ENCODE assay signal across 8 mouse cellular contexts in the genomic region with DNA sequence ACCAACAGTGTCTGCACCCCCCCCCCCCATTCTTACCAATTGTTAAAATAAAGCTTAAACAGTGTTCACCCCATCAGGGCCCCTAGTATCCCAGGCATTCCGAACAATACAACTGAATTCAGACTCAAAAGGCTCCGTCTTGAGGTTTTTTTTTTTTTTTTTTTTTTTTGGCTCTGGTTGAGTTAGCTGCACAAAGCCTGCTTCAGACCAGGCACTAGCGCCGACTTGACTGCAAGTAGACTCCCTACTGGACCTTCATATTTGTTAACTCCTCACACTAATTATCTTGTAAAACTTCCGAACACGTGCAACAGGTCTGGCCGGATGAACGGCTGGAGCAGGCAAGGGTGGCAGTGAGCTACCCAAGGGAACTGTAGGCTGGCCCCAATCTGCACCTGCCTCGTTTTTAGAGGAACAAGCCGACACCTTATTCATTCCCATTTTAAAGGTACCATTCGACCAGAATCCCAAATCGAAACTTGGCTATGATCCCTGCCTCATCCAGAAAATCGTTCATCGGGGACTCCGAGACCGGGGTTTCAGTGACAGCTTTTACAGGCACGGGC. TPM values are rescaled to one million over a fixed set of nuclear protein-coding genes. Genes with fewer than 3 reads are reported as not detected.
DNase-seq lines count a peak whose midpoint lies in the region; ATAC-seq and TF ChIP-seq lines count a peak whose summit lies in the region.

No protein-coding gene starts in this region.

- TF ChIP-seq CTCF in liver, adult 2 months (IDR thresholded peaks at IDR 0.05; ENCODE audit: low read depth, low read length), result no peak

- H3K27ac ChIP-seq in heart, embryonic 16.5 days (ENCODE audit: low read length), result peak overlapping the region; percentile 81
- H3K27ac ChIP-seq in liver, adult 2 months (replicated peaks; ENCODE audit: insufficient read depth, low read depth, low read length), result peak overlapping the region; percentile 97
- H3K27ac ChIP-seq in neural tube, embryonic 13.5 days (replicated peaks), result peak overlapping the region; percentile 90

- H3K79me2 ChIP-seq in liver, adult 2 months (ENCODE audit: control insufficient read depth, insufficient read depth, low read length), result peaks cover 5% of the 10 kb centered on the region; the same call in 1 of the 2 replicates

- DNase-seq in embryo, embryonic 10 days (ENCODE audit: low spot score), result peak; percentile 26
- DNase-seq in embryo, embryonic 10.5 days (ENCODE audit: low spot score), result no peak
- DNase-seq in urinary bladder, postnatal 14 days (ENCODE audit: low spot score), result peak; percentile 57
- DNase-seq in urinary bladder, adult 2 months (ENCODE audit: low spot score), result no peak
- DNase-seq in liver, adult 2 months (ENCODE audit: extremely low read depth, low read depth, low spot score), result peak; percentile 57
- DNase-seq in spleen, adult 18-20 months, result no peak

- peaks cover 8% of the 10 kb centered on the region; the same call in 1 of the 2 replicates for H3K4me1 ChIP-seq in heart, embryonic 16.5 days (ENCODE audit: control insufficient read depth, insufficient read depth, low read length)
- H3K4me1 ChIP-seq in liver, adult 2 months (ENCODE audit: control insufficient read depth, insufficient read depth, low read length), result peaks cover 2% of the 10 kb centered on the region; the same call in 1 of the 2 replicates
- peaks cover 20% of the 10 kb centered on the region for H3K4me1 ChIP-seq in neural tube, embryonic 13.5 days (replicated peaks)

- H3K4me2 ChIP-seq in heart, embryonic 16.5 days (ENCODE audit: low read depth, low read length), result peak overlapping the region; percentile 88
- peak overlapping the region; percentile 94 for H3K4me2 ChIP-seq in neural tube, embryonic 13.5 days

- no peak for TF ChIP-seq POLR2A in liver, adult 2 months (IDR thresholded peaks at IDR 0.05; ENCODE audit: extremely low read depth, insufficient read depth, low read length)

- H3K9ac ChIP-seq in heart, embryonic 16.5 days (ENCODE audit: low read length), result peak overlapping the region; percentile 87
- peak overlapping the region; percentile 99 for H3K9ac ChIP-seq in liver, adult 2 months (ENCODE audit: low read depth, low read length)
- peak overlapping the region; percentile 92 for H3K9ac ChIP-seq in neural tube, embryonic 13.5 days

- H3K4me3 ChIP-seq in heart, embryonic 16.5 days (ENCODE audit: low read length), result peak overlapping the region; percentile 93
- H3K4me3 ChIP-seq in liver, adult 2 months (ENCODE audit: insufficient read depth, low read depth, low read length), result peak overlapping the region; percentile 98
- peak overlapping the region; percentile 97 for H3K4me3 ChIP-seq in neural tube, embryonic 13.5 days

- peaks cover 2% of the 10 kb centered on the region; the same call in 1 of the 2 replicates for H3K27me3 ChIP-seq in heart, embryonic 16.5 days (ENCODE audit: control insufficient read depth, insufficient read depth, low read length)
- no peaks in the 10 kb centered on the region for H3K27me3 ChIP-seq in liver, adult 2 months (ENCODE audit: control insufficient read depth, insufficient read depth, low read length)
- H3K27me3 ChIP-seq in neural tube, embryonic 13.5 days, result no peaks in the 10 kb centered on the region

- WGBS in heart, embryonic 16.5 days, result 1% methylated on average over 17 of the region's 17 CpGs
- 1% methylated on average over 17 of the region's 17 CpGs for WGBS in liver, adult 2 months
- under 1% methylated on average over 17 of the region's 17 CpGs for WGBS in neural tube, embryonic 13.5 days

- no peak for ATAC-seq in heart, embryonic 16.5 days (replicated peaks; ENCODE audit: extremely low read depth, insufficient read depth, low FRiP score)
- peak; percentile 48 for ATAC-seq in neural tube, embryonic 13.5 days (ENCODE audit: low read depth)

- H3K36me3 ChIP-seq in heart, embryonic 16.5 days (ENCODE audit: control insufficient read depth, insufficient read depth), result peaks cover 31% of the 10 kb centered on the region
- peaks cover 28% of the 10 kb centered on the region for H3K36me3 ChIP-seq in liver, adult 2 months (ENCODE audit: control insufficient read depth, insufficient read depth, low read length)
- H3K36me3 ChIP-seq in neural tube, embryonic 13.5 days, result peaks cover 37% of the 10 kb centered on the region

- no peaks in the 10 kb centered on the region for H3K9me3 ChIP-seq in heart, embryonic 16.5 days (replicated peaks; ENCODE audit: control insufficient read depth, low read length)
- no peaks in the 10 kb centered on the region for H3K9me3 ChIP-seq in neural tube, embryonic 13.5 days

RNA-seq across cellular contexts. Expression of a gene that starts 0.8 kb away (rescaled TPM):
- 107 and 113 TPM in 2 replicates for polyA plus RNA-seq in urinary bladder, adult 2 months (2012; rRNA removed)
- polyA plus RNA-seq in heart, embryonic 16.5 days (2015; fragmentation: Nextera tagmentation; extraction: Ambion mirVana), result 173 and 203 TPM in 2 replicates
- total RNA-seq in liver, adult 2 months (2014; rRNA removed), result 26.6 and 32.7 TPM in 2 replicates
- polyA plus RNA-seq in liver, adult 2 months (2012; rRNA removed), result 48.6 and 49.9 TPM in 2 replicates
- 259 and 285 TPM in 2 replicates for polyA plus RNA-seq in neural tube, embryonic 13.5 days (2015; fragmentation: Nextera tagmentation; extraction: Ambion mirVana)

Comparison
In these comparisons a context has a peak if more than half of its experiments do, and no peak if none do; other contexts are left out.
1. DNase-seq: peak in embryo, embryonic 10 days (single experiment), urinary bladder, postnatal 14 days (single experiment) and liver, adult 2 months (single experiment); none in embryo, embryonic 10.5 days (single experiment), urinary bladder, adult 2 months (single experiment) and spleen, adult 18-20 months (0 of 2).
2. Peak in every context shown above with its lines, with median percentiles within 50 percentile points of each other: H3K27ac ChIP-seq, H3K4me3 ChIP-seq and H3K9ac ChIP-seq.